Mouse (Mus musculus) heart, postnatal 4 days (tissue): ENCODE measurements around the gene Gpr22. TPM values are rescaled to one million over a fixed set of nuclear protein-coding genes. Genes with fewer than 3 reads are reported as not detected.

ENCODE experiments used
- DNase-seq: peaks from one replicate; pipeline ENCODE4 v3.0.0; 2021
- total RNA-seq, 2 experiments: library from RNA; stranded (reverse); gene quantifications; 2 replicates each; pipeline ENCODE4 v1.2.3; 2021

The Gpr22 gene
- total RNA-seq, 2 experiments from 2014 or later = 20.9 to 22.4 TPM

GRCm38 (mm10) chr12:31667187-31667586 is 46.6 kb downstream of the Gpr22 start:
- DNase-seq = no peak

DNA sequence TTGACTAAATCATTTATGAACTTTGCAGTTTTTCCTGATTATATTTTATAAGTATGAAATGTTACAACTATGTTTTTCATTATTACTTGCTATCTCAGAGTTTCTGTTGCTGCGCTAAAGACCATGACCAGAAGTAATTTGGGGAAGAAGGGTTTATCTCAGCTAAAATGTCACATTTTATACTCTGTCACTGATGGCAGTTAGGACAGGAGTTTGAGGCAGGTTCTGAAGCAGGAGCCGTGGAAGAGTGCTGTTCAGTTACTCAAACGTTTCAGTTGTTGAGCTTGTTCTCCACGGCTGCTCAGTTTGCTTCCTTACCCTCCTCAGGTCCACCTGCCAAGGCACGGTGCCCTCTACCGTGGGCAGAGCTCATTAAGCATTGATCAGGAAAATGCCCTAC is 47.7 kb downstream of the Gpr22 start:
- no peak for DNase-seq

Other genes starting within 250 kb of the Gpr22 start
- 10 to 100 TPM; 13.6 to 15.1 TPM for gene Cbll1, start 214.3 kb downstream of the Gpr22 start, total RNA-seq
- gene Slc26a4, start 154.0 kb downstream of the Gpr22 start, total RNA-seq = under 1 TPM; 0.17 to 0.32 TPM
- gene Bcap29, start 79.3 kb downstream of the Gpr22 start, total RNA-seq = 10 to 100 TPM; 25.9 to 27.5 TPM
- 1 to 10 TPM; 8.9 to 9.1 TPM for gene Dus4l, start 59.1 kb downstream of the Gpr22 start, total RNA-seq
- gene Cog5, start 59.1 kb downstream of the Gpr22 start, total RNA-seq = 10 to 100 TPM; 56.9 to 60.5 TPM
- 10 to 100 TPM; 65.5 to 66.2 TPM for gene Hbp1, start 236.6 kb upstream of the Gpr22 start, total RNA-seq